Mouse (Mus musculus): ENCODE measurements around the gene Slc6a6. TPM values are rescaled to one million over a fixed set of nuclear protein-coding genes. Genes with fewer than 3 reads are reported as not detected.

The Slc6a6 gene
- polyA plus RNA-seq, 1 experiment from 2014 or later, result 107 TPM

GRCm38 (mm10) chr6:91705651-91706050 lies 21.8 kb downstream of the Slc6a6 start:
- Histone ChIP-seq H3K27me3 (replicated peaks; ENCODE audit: control insufficient read depth, insufficient read depth, low read length) (no peaks in the 10 kb centered on the region), H3K36me3 (ENCODE audit: control insufficient read depth, insufficient read depth) (peaks cover 11% of the 10 kb centered on the region; the same call in 1 of the 2 replicates), H3K9me3 (ENCODE audit: control insufficient read depth, low read length) (no peaks in the 10 kb centered on the region), H3K27ac (ENCODE audit: low read length) (no peak overlapping the region), H3K9ac (replicated peaks; ENCODE audit: low read depth, low read length) (no peak overlapping the region), H3K4me1 (replicated peaks; ENCODE audit: control insufficient read depth, insufficient read depth, low read length) (peaks cover 17% of the 10 kb centered on the region), H3K4me3 (replicated peaks; ENCODE audit: low read length) (no peak overlapping the region), H3K4me2 (ENCODE audit: low read length) (no peak overlapping the region)
- no peak for ATAC-seq
- 83% methylated on average over 4 of the region's 4 CpGs for WGBS

- Histone ChIP-seq H3K4me2 (ENCODE audit: low read length) (no peak overlapping the region), H3K27ac (ENCODE audit: low read length) (no peak overlapping the region), H3K27me3 (replicated peaks; ENCODE audit: control insufficient read depth, insufficient read depth, low read length) (no peaks in the 10 kb centered on the region), H3K9ac (replicated peaks; ENCODE audit: low read depth, low read length) (no peak overlapping the region), H3K36me3 (ENCODE audit: control insufficient read depth, insufficient read depth) (peaks cover 10% of the 10 kb centered on the region; the same call in 1 of the 2 replicates), H3K4me3 (replicated peaks; ENCODE audit: low read length) (no peak overlapping the region), H3K9me3 (ENCODE audit: control insufficient read depth, low read length) (no peaks in the 10 kb centered on the region), H3K4me1 (replicated peaks; ENCODE audit: control insufficient read depth, insufficient read depth, low read length) (peaks cover 17% of the 10 kb centered on the region)
- 95% methylated on average over 13 of the region's 13 CpGs for WGBS
- ATAC-seq, result no peak
Observed at GRCm38 (mm10) chr6:91706072-91706776, 22.4 kb downstream of the Slc6a6 start.

- Histone ChIP-seq H3K4me1 (replicated peaks; ENCODE audit: control insufficient read depth, insufficient read depth, low read length) (peaks cover 20% of the 10 kb centered on the region), H3K4me2 (ENCODE audit: low read length) (no peak overlapping the region), H3K9me3 (ENCODE audit: control insufficient read depth, low read length) (no peaks in the 10 kb centered on the region), H3K4me3 (replicated peaks; ENCODE audit: low read length) (no peak overlapping the region), H3K27ac (ENCODE audit: low read length) (peak overlapping the region; percentile 78), H3K27me3 (replicated peaks; ENCODE audit: control insufficient read depth, insufficient read depth, low read length) (no peaks in the 10 kb centered on the region), H3K9ac (replicated peaks; ENCODE audit: low read depth, low read length) (no peak overlapping the region), H3K36me3 (ENCODE audit: control insufficient read depth, insufficient read depth) (peaks cover 7% of the 10 kb centered on the region; the same call in 1 of the 2 replicates)
- 66% methylated on average over 8 of the region's 8 CpGs for WGBS
- ATAC-seq, result 0 out of 2 replicates have a peak, but pooled peaks have one; percentile 13
Observed at GRCm38 (mm10) chr6:91707276-91707885, 23.5 kb downstream of the Slc6a6 start.

- WGBS, result 53% methylated on average over 11 of the region's 11 CpGs
- ATAC-seq, result peak; percentile 47
- peaks cover 7% of the 10 kb centered on the region; the same call in 1 of the 2 replicates for H3K36me3 ChIP-seq (ENCODE audit: control insufficient read depth, insufficient read depth)
- H3K27ac ChIP-seq (ENCODE audit: low read length), result peak overlapping the region; percentile 78
- H3K4me3 ChIP-seq (replicated peaks; ENCODE audit: low read length), result no peak overlapping the region
- no peak overlapping the region for H3K4me2 ChIP-seq (ENCODE audit: low read length)
- no peaks in the 10 kb centered on the region for H3K9me3 ChIP-seq (ENCODE audit: control insufficient read depth, low read length)
- no peaks in the 10 kb centered on the region for H3K27me3 ChIP-seq (replicated peaks; ENCODE audit: control insufficient read depth, insufficient read depth, low read length)
- no peak overlapping the region for H3K9ac ChIP-seq (replicated peaks; ENCODE audit: low read depth, low read length)
- peaks cover 26% of the 10 kb centered on the region for H3K4me1 ChIP-seq (replicated peaks; ENCODE audit: control insufficient read depth, insufficient read depth, low read length)
Observed at GRCm38 (mm10) chr6:91707886-91708564, 24.2 kb downstream of the Slc6a6 start.

GRCm38 (mm10) chr6:91708919-91709318 lies 25.1 kb downstream of the Slc6a6 start:
- Histone ChIP-seq H3K9me3 (ENCODE audit: control insufficient read depth, low read length) (no peaks in the 10 kb centered on the region), H3K27ac (ENCODE audit: low read length) (no peak overlapping the region; the same call in 1 of the 2 replicates), H3K4me2 (ENCODE audit: low read length) (no peak overlapping the region), H3K4me3 (replicated peaks; ENCODE audit: low read length) (no peak overlapping the region), H3K4me1 (replicated peaks; ENCODE audit: control insufficient read depth, insufficient read depth, low read length) (peaks cover 33% of the 10 kb centered on the region), H3K27me3 (replicated peaks; ENCODE audit: control insufficient read depth, insufficient read depth, low read length) (no peaks in the 10 kb centered on the region), H3K36me3 (ENCODE audit: control insufficient read depth, insufficient read depth) (0 out of 2 replicates have a peak, but pooled peaks cover 7% of the 10 kb centered on the region), H3K9ac (replicated peaks; ENCODE audit: low read depth, low read length) (no peak overlapping the region)
- WGBS, result 88% methylated on average over 1 of the region's 2 CpGs
- no peak for ATAC-seq

- no peaks in the 10 kb centered on the region for H3K9me3 ChIP-seq (ENCODE audit: control insufficient read depth, low read length)
- ATAC-seq, result no peak
- WGBS, result 38% methylated on average over 6 of the region's 6 CpGs
- H3K9ac ChIP-seq (replicated peaks; ENCODE audit: low read depth, low read length), result no peak overlapping the region
- H3K4me1 ChIP-seq (replicated peaks; ENCODE audit: control insufficient read depth, insufficient read depth, low read length), result peaks cover 33% of the 10 kb centered on the region
- H3K4me2 ChIP-seq (ENCODE audit: low read length), result no peak overlapping the region
- H3K27ac ChIP-seq (ENCODE audit: low read length), result no peak overlapping the region
- no peak overlapping the region for H3K4me3 ChIP-seq (replicated peaks; ENCODE audit: low read length)
- H3K27me3 ChIP-seq (replicated peaks; ENCODE audit: control insufficient read depth, insufficient read depth, low read length), result no peaks in the 10 kb centered on the region
- peaks cover 5% of the 10 kb centered on the region; the same call in 1 of the 2 replicates for H3K36me3 ChIP-seq (ENCODE audit: control insufficient read depth, insufficient read depth)
Observed at GRCm38 (mm10) chr6:91710345-91710930, 26.6 kb downstream of the Slc6a6 start.

GRCm38 (mm10) chr6:91712097-91712854 lies 28.4 kb downstream of the Slc6a6 start:
- H3K27ac ChIP-seq (ENCODE audit: low read length), result peak overlapping the region; percentile 18

GRCm38 (mm10) chr6:91712855-91713331 lies 29.0 kb downstream of the Slc6a6 start:
- Histone ChIP-seq H3K9me3 (ENCODE audit: control insufficient read depth, low read length) (no peaks in the 10 kb centered on the region), H3K9ac (replicated peaks; ENCODE audit: low read depth, low read length) (peak overlapping the region; percentile 29), H3K27ac (ENCODE audit: low read length) (no peak overlapping the region; the same call in 1 of the 2 replicates), H3K27me3 (replicated peaks; ENCODE audit: control insufficient read depth, insufficient read depth, low read length) (no peaks in the 10 kb centered on the region), H3K4me1 (replicated peaks; ENCODE audit: control insufficient read depth, insufficient read depth, low read length) (peaks cover 26% of the 10 kb centered on the region), H3K4me3 (replicated peaks; ENCODE audit: low read length) (no peak overlapping the region), H3K4me2 (ENCODE audit: low read length) (no peak overlapping the region), H3K36me3 (ENCODE audit: control insufficient read depth, insufficient read depth) (peaks cover 5% of the 10 kb centered on the region; the same call in 1 of the 2 replicates)
- ATAC-seq, result no peak; the same call in 1 of the 2 replicates
- 16% methylated on average over 10 of the region's 10 CpGs for WGBS

More at GRCm38 (mm10) chr6:91712097-91712854, 28.4 kb downstream of the Slc6a6 start:
- ATAC-seq, result no peak
- Histone ChIP-seq H3K4me2 (ENCODE audit: low read length) (no peak overlapping the region), H3K9me3 (ENCODE audit: control insufficient read depth, low read length) (no peaks in the 10 kb centered on the region), H3K9ac (replicated peaks; ENCODE audit: low read depth, low read length) (peak overlapping the region; percentile 29; the same call in 1 of the 2 replicates), H3K4me3 (replicated peaks; ENCODE audit: low read length) (no peak overlapping the region), H3K27me3 (replicated peaks; ENCODE audit: control insufficient read depth, insufficient read depth, low read length) (no peaks in the 10 kb centered on the region), H3K4me1 (replicated peaks; ENCODE audit: control insufficient read depth, insufficient read depth, low read length) (peaks cover 31% of the 10 kb centered on the region), H3K36me3 (ENCODE audit: control insufficient read depth, insufficient read depth) (peaks cover 5% of the 10 kb centered on the region; the same call in 1 of the 2 replicates)
- WGBS, result 39% methylated on average over 4 of the region's 4 CpGs

Data from forebrain, embryonic 16.5 days (tissue).